Mouse (Mus musculus) layer of hippocampus, adult 8-10 months (tissue): ENCODE data around the gene Gm21454. TPM values are rescaled to one million over a fixed set of nuclear protein-coding genes. Genes with fewer than 3 reads are reported as not detected.
"Not testable (repeated sequence)": the region's sequence is repeated elsewhere in the genome, so short reads cannot be mapped to it uniquely, and the experiment has no call there.

Source experiments
- DNase-seq, 2 experiments: peaks; one replicate each; pipeline ENCODE4 v3.0.0; 2022; ENCODE audit warnings: low spot score in 2 of 2
- total RNA-seq, 4 experiments: library from RNA; stranded (reverse); gene quantifications; 2 replicates each; pipeline ENCODE4 v1.2.4; 2022

Gene Gm21454
- total RNA-seq, result not detected

DNA sequence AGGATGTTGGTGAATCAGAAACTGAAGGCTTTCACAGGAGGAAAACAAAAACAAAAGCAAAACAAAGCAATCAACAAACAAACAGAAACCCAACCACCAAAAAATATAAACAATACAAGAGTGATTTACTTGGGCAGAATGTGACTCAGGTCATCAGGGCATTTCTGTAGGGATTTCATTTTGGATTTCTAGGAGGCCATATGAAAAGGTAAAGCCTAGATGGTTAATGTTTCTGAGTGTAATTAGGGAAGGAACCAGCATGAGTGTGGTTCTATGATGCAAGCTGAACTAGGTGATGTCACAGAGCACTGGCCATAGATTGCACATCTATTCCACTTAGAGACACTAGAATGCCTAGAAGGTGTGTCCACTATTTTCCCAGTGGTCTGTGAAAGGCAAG lies at the start of gene Gm21454, which contains the start of gene Gm21440:
Gene Gm21454, plus strand, starts transcription at position 352 of the 400 bp plus-strand sequence.
Gene Gm21440, plus strand, starts transcription at position 301 of the 400 bp plus-strand sequence.
- not testable (repeated sequence) for DNase-seq

DNA sequence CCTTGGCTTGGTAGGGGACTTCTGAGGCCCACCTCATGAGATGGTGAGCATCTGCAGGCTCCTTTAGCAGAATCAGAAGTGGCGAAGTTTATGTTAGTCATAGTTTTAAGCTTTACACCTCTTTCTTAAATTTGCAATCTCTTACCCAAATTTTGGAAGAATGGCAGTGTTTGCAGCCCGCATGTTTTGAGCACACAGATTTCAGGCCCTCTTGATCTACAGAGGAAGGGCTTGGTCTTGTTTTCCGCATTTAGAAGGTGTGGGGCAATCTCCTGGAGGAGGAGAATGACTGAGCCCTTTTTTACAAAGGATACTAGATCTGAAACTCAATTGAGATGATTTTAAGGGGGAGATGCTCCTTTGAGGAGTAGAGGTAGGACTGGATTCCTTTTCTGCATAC lies 28.4 kb upstream of the Gm21454 start, which contains the start of gene Gm21828:
Gene Gm21828, minus strand, starts transcription at position 101 of the 400 bp plus-strand sequence.
- DNase-seq, result not testable (repeated sequence)

DNA sequence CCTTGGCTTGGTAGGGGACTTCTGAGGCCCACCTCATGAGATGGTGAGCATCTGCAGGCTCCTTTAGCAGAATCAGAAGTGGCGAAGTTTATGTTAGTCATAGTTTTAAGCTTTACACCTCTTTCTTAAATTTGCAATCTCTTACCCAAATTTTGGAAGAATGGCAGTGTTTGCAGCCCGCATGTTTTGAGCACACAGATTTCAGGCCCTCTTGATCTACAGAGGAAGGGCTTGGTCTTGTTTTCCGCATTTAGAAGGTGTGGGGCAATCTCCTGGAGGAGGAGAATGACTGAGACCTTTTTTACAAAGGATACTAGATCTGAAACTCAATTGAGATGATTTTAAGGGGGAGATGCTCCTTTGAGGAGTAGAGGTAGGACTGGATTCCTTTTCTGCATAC lies 96.7 kb downstream of the Gm21454 start, which contains the start of gene Gm21725:
Gene Gm21725, minus strand, starts transcription at position 101 of the 400 bp plus-strand sequence.
- not testable (repeated sequence) for DNase-seq

Other genes with a start within 250 kb of the Gm21454 start
- not detected for gene Gm20807, start 209.6 kb upstream of the Gm21454 start, total RNA-seq
- not detected for gene Gm21891, start 119.0 kb upstream of the Gm21454 start, total RNA-seq
- gene Gm21425, start 90.5 kb upstream of the Gm21454 start, total RNA-seq, result not detected
- gene Gm21828, start 28.5 kb upstream of the Gm21454 start, total RNA-seq, result not detected
- not detected for gene Gm21440, start 51 bp upstream of the Gm21454 start, total RNA-seq
- gene Gm21725, start 96.6 kb downstream of the Gm21454 start, total RNA-seq, result not detected
- gene Gm21866, start 213.1 kb downstream of the Gm21454 start, total RNA-seq, result not detected
- not detected for gene Gm20773, start 241.6 kb downstream of the Gm21454 start, total RNA-seq